Mouse (Mus musculus): ENCODE data around the gene Ppy. TPM values are rescaled to one million over a fixed set of nuclear protein-coding genes. Genes with fewer than 3 reads are reported as not detected.

Gene Ppy
- not detected for total RNA-seq (2021)
- long read RNA-seq, experiment 1 = 0 reads
- long read RNA-seq, experiment 2 = 0 reads

GRCm38 (mm10) chr11:102101219-102101618 is at the start of gene Ppy:
Gene Ppy, minus strand, starts transcription at chr11:102101319.
- no peak for DNase-seq (ENCODE audit: low spot score in 2 of 2)

- DNase-seq (ENCODE audit: low spot score in 2 of 2) = no peak
These were observed 46.3 kb upstream of the Ppy start for GRCm38 (mm10) chr11:102147213-102147989.

- DNase-seq (ENCODE audit: low spot score in 2 of 2) = no peak
These were observed 45.4 kb upstream of the Ppy start for GRCm38 (mm10) chr11:102146531-102146930.

- DNase-seq (ENCODE audit: low spot score in 2 of 2) = no peak
These were observed 44.9 kb upstream of the Ppy start for GRCm38 (mm10) chr11:102146005-102146404.

- no peak for DNase-seq (ENCODE audit: low spot score in 2 of 2)
These were observed 44.4 kb upstream of the Ppy start, which contains the start of gene Nags for GRCm38 (mm10) chr11:102145471-102146001. Gene Nags, plus strand, starts transcription at chr11:102145513.

- DNase-seq (ENCODE audit: low spot score in 2 of 2) = no peak
These were observed 43.9 kb upstream of the Ppy start for GRCm38 (mm10) chr11:102144957-102145470.

GRCm38 (mm10) chr11:102142355-102142754 is 41.2 kb upstream of the Ppy start:
- DNase-seq (ENCODE audit: low spot score in 2 of 2) = no peak

GRCm38 (mm10) chr11:102140508-102140907 is 39.4 kb upstream of the Ppy start:
- DNase-seq (ENCODE audit: low spot score in 2 of 2) = peak; percentile 60 to 68

GRCm38 (mm10) chr11:102138447-102138740 is 37.3 kb upstream of the Ppy start:
- DNase-seq (ENCODE audit: low spot score in 2 of 2) = peak; percentile 56 to 63

GRCm38 (mm10) chr11:102137625-102138446 is 36.7 kb upstream of the Ppy start:
- no peak for DNase-seq (ENCODE audit: low spot score in 2 of 2)

GRCm38 (mm10) chr11:102134516-102134915 is 33.4 kb upstream of the Ppy start:
- no peak for DNase-seq (ENCODE audit: low spot score in 2 of 2)

GRCm38 (mm10) chr11:102117386-102117785 is 16.3 kb upstream of the Ppy start:
- no peak for DNase-seq (ENCODE audit: low spot score in 2 of 2)

- DNase-seq (ENCODE audit: low spot score in 2 of 2) = no peak
These were observed 15.1 kb upstream of the Ppy start for GRCm38 (mm10) chr11:102116241-102116640.

GRCm38 (mm10) chr11:102111576-102111975 is 10.5 kb upstream of the Ppy start:
- DNase-seq (ENCODE audit: low spot score in 2 of 2) = no peak

- no peak for DNase-seq (ENCODE audit: low spot score in 2 of 2)
These were observed 6.6 kb upstream of the Ppy start, which contains the start of gene Pyy for GRCm38 (mm10) chr11:102107732-102108131. Gene Pyy, minus strand, starts transcription at chr11:102107832.

- no peak for DNase-seq (ENCODE audit: low spot score in 2 of 2)
These were observed 5.8 kb upstream of the Ppy start for GRCm38 (mm10) chr11:102106911-102107310.

GRCm38 (mm10) chr11:102102485-102103258 is 1.6 kb upstream of the Ppy start:
- DNase-seq (ENCODE audit: low spot score in 2 of 2) = peak; percentile 62 to 75

GRCm38 (mm10) chr11:102096887-102097391 is 4.2 kb downstream of the Ppy start:
- DNase-seq (ENCODE audit: low spot score in 2 of 2) = peak; percentile 54 to 64

GRCm38 (mm10) chr11:102096446-102096845 is 4.7 kb downstream of the Ppy start:
- DNase-seq (ENCODE audit: low spot score in 2 of 2) = no peak

- DNase-seq (ENCODE audit: low spot score in 2 of 2) = no peak
These were observed 5.4 kb downstream of the Ppy start for GRCm38 (mm10) chr11:102095676-102096075.
